Mouse (Mus musculus) stomach, postnatal 0 days (tissue): ENCODE data around the gene Prdx1. TPM values are rescaled to one million over a fixed set of nuclear protein-coding genes. Genes with fewer than 3 reads are reported as not detected.

ENCODE experiments used
- ATAC-seq: fragments of 200-750 bp; cut with Nextera tagmentation; 2 replicates; pipeline ENCODE4 v1.8.0; 2017; ENCODE audit not compliant: low FRiP score, low TSS enrichment
- DNase-seq: peaks from one replicate; pipeline ENCODE4 v3.0.0-alpha.2; 2016; ENCODE audit warnings: low spot score
- H3K27ac ChIP-seq: fragments of 300-500 bp; sonication (generic); replicated peaks from 2 replicates; pipeline ENCODE4 v1.5.1; 2014; ENCODE audit warnings: mild to moderate bottlenecking, control low read depth
- H3K27me3 ChIP-seq: fragments of 300-500 bp; sonication (generic); 2 replicates; pipeline ENCODE4 v1.6.1; 2014; ENCODE audit warnings: low read length; ENCODE audit not compliant: control insufficient read depth, insufficient read depth
- H3K36me3 ChIP-seq: fragments of 300-500 bp; sonication (generic); 2 replicates; pipeline ENCODE4 v1.6.1; 2014; ENCODE audit warnings: low read length, mixed read lengths; ENCODE audit not compliant: control insufficient read depth, insufficient read depth
- H3K4me1 ChIP-seq: fragments of 300-500 bp; sonication (generic); replicated peaks from 2 replicates; pipeline ENCODE4 v1.6.1; 2014; ENCODE audit warnings: antibody characterized with exemption; ENCODE audit not compliant: control insufficient read depth, insufficient read depth
- H3K4me2 ChIP-seq: fragments of 300-500 bp; sonication (generic); replicated peaks from 2 replicates; pipeline ENCODE4 v1.6.1; 2014; ENCODE audit warnings: low read depth, mild to moderate bottlenecking, control low read depth, moderate library complexity
- H3K4me3 ChIP-seq: fragments of 300-500 bp; sonication (generic); 2 replicates; pipeline ENCODE4 v1.5.1; 2014; ENCODE audit warnings: low read depth, low read length, control low read depth
- H3K9ac ChIP-seq: fragments of 300-500 bp; sonication (generic); 2 replicates; pipeline ENCODE4 v1.6.1; 2014; ENCODE audit warnings: mild to moderate bottlenecking, low read length, control low read depth, mixed read lengths
- H3K9me3 ChIP-seq: fragments of 300-500 bp; sonication (generic); 2 replicates; pipeline ENCODE4 v1.6.1; 2016; ENCODE audit warnings: low read length; ENCODE audit not compliant: control insufficient read depth
- CTCF ChIP-seq: IDR thresholded peaks from 2 replicates; pipeline ENCODE4 v1.5.1; 2016; ENCODE audit warnings: antibody characterized with exemption, low read depth, mild to moderate bottlenecking, moderate library complexity
- EP300 ChIP-seq: optimal IDR thresholded peaks from 2 replicates; pipeline ENCODE3; 2016; ENCODE audit warnings: antibody characterized with exemption
- WGBS: fragments of 180-500 bp; shearing (Covaris S2); extraction: QIAGEN DNeasy Blood & Tissue Kit; methylation state at CpG from one replicate; pipeline ENCODE4 v1.1.7; 2014; 5-methylcytosine and 5-hydroxymethylcytosine counted together
- polyA plus RNA-seq: library from polyadenylated mRNA; unstranded; fragments of >200 nt; fragmentation: Nextera tagmentation; extraction: Ambion mirVana; gene quantifications from 2 replicates; pipeline ENCODE4 v1.2.1, GENCODE M21; 2015

The Prdx1 gene
- polyA plus RNA-seq, 1 experiment from 2014 or later, result 2,021 TPM

GRCm38 (mm10) chr4:116708201-116708764, 22.9 kb downstream of the Prdx1 start, which contains the start of the genes Mmachc and Ccdc163:
TSS of gene Mmachc (minus strand) at chr4:116708406.
TSS of gene Ccdc163 (plus strand) at chr4:116708509.
- under 1% methylated on average over 29 of the region's 29 CpGs for WGBS
- H3K27ac ChIP-seq, result no peak within 1 kb of the TSS
- ATAC-seq, result peak; percentile 99

GRCm38 (mm10) chr4:116708791-116709390, 23.5 kb downstream of the Prdx1 start:
- no peak for DNase-seq
- no peak overlapping the region for H3K27ac ChIP-seq
- no peaks in the 10 kb centered on the region for H3K9me3 ChIP-seq
- no peaks in the 10 kb centered on the region for H3K36me3 ChIP-seq
- no peak for TF ChIP-seq CTCF
- no peak for TF ChIP-seq EP300
- ATAC-seq, result no peak
- H3K4me2 ChIP-seq, result peak overlapping the region; percentile 63
- peak overlapping the region; percentile 47 for H3K9ac ChIP-seq
- 2% methylated on average over 9 of the region's 9 CpGs for WGBS
- H3K4me3 ChIP-seq, result peak overlapping the region; percentile 35
- H3K4me1 ChIP-seq, result no peaks in the 10 kb centered on the region; the same call in 1 of the 2 replicates
- H3K27me3 ChIP-seq, result no peaks in the 10 kb centered on the region

More at GRCm38 (mm10) chr4:116708201-116708764, 22.9 kb downstream of the Prdx1 start, which contains the start of the genes Mmachc and Ccdc163:
- TF ChIP-seq CTCF, result peak; percentile 50
- TF ChIP-seq EP300, result no peak
- no peaks in the 10 kb centered on the region for H3K27me3 ChIP-seq
- peak within 1 kb of the TSS; percentile 42 for H3K4me3 ChIP-seq
- no peaks in the 10 kb centered on the region for H3K36me3 ChIP-seq
- H3K4me2 ChIP-seq, result peak within 1 kb of the TSS; percentile 63
- no peaks in the 10 kb centered on the region for H3K9me3 ChIP-seq
- no peaks in the 10 kb centered on the region; the same call in 1 of the 2 replicates for H3K4me1 ChIP-seq
- H3K9ac ChIP-seq, result peak within 1 kb of the TSS; percentile 47
- peak; percentile 91 for DNase-seq

GRCm38 (mm10) chr4:116710154-116710553, 24.8 kb downstream of the Prdx1 start:
- Histone ChIP-seq H3K27ac (no peak overlapping the region), H3K9ac (no peak overlapping the region)
- WGBS, result 95% methylated on average over 2 of the region's 2 CpGs

GRCm38 (mm10) chr4:116712536-116712935, 27.2 kb downstream of the Prdx1 start:
- H3K36me3 ChIP-seq, result no peaks in the 10 kb centered on the region
- no peaks in the 10 kb centered on the region for H3K4me1 ChIP-seq
- H3K4me2 ChIP-seq, result no peak overlapping the region
- TF ChIP-seq EP300 (no peak), CTCF (no peak)
- no peak for ATAC-seq
- H3K9ac ChIP-seq, result no peak overlapping the region
- no peak for DNase-seq
- no peaks in the 10 kb centered on the region for H3K27me3 ChIP-seq
- H3K9me3 ChIP-seq, result no peaks in the 10 kb centered on the region
- no peak overlapping the region for H3K27ac ChIP-seq
- no peak overlapping the region for H3K4me3 ChIP-seq
- 76% methylated on average over 1 of the region's 1 CpGs for WGBS

More at GRCm38 (mm10) chr4:116710154-116710553, 24.8 kb downstream of the Prdx1 start:
- Histone ChIP-seq H3K4me2 (no peak overlapping the region), H3K27me3 (no peaks in the 10 kb centered on the region), H3K4me3 (no peak overlapping the region), H3K9me3 (no peaks in the 10 kb centered on the region), H3K36me3 (no peaks in the 10 kb centered on the region), H3K4me1 (no peaks in the 10 kb centered on the region; the same call in 1 of the 2 replicates)
- TF ChIP-seq CTCF (no peak), EP300 (no peak)
- ATAC-seq, result no peak
- DNase-seq, result no peak

GRCm38 (mm10) chr4:116719396-116719795, 34.1 kb downstream of the Prdx1 start:
- Histone ChIP-seq H3K4me1 (no peaks in the 10 kb centered on the region), H3K27me3 (no peaks in the 10 kb centered on the region), H3K9ac (no peak overlapping the region), H3K4me2 (no peak overlapping the region), H3K9me3 (no peaks in the 10 kb centered on the region), H3K4me3 (no peak overlapping the region), H3K27ac (no peak overlapping the region), H3K36me3 (no peaks in the 10 kb centered on the region)
- peak; percentile 55; the same call in 1 of the 2 replicates for ATAC-seq
- TF ChIP-seq CTCF (peak; percentile 84), EP300 (no peak)
- DNase-seq, result peak; percentile 58
- WGBS, result 9% methylated on average over 3 of the region's 3 CpGs
